Mouse (Mus musculus) mouse embryonic stem cell (cell line): ENCODE measurements around the gene Cd177.
"Not testable (repeated sequence)": the region's sequence is repeated elsewhere in the genome, so short reads cannot be mapped to it uniquely, and the experiment has no call there.

Source experiments
- in situ Hi-C, 2 experiments: fragments of 300-500 bp; cut with MboI; formaldehyde crosslinking; loops; 1 replicate in 1 of 2; 3 replicates in 1 of 2; pipeline ENCODE4 v1.14.3; 2019 to 2020; ENCODE audit warnings: low sequenced_read_pairs in 2 of 2, low pct_unique_long_range_greater_than_20kb in 1 of 2, mixed read lengths in 1 of 2; ENCODE audit not compliant: unreplicated experiment in 1 of 2

Gene Cd177

GRCm38 (mm10) chr7:24760211-24760610 lies at the start of gene Cd177:
TSS of gene Cd177 (minus strand) at chr7:24760311.
- in situ Hi-C loops = no loop called here

DNA sequence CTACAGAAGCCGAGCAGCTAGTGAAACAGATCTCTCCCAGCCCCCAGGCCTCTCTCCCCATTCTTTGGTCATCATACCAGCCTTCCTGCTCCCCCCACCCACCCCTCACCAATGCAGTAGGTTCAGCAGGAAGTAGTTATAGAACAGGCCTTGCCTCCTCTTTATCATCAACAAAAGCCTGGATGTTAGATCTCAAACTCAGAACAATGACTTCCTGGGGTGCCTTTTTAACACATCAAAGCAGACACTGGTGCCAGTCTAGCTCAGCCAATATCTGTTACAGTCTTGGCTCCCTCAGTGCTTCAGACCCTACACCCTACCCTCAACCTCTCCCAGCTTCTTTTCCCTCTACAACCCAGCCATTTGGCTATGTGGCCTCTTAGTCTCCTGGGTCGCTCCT lies 48.9 kb upstream of the Cd177 start:
- in situ Hi-C loops = no loop called here

DNA sequence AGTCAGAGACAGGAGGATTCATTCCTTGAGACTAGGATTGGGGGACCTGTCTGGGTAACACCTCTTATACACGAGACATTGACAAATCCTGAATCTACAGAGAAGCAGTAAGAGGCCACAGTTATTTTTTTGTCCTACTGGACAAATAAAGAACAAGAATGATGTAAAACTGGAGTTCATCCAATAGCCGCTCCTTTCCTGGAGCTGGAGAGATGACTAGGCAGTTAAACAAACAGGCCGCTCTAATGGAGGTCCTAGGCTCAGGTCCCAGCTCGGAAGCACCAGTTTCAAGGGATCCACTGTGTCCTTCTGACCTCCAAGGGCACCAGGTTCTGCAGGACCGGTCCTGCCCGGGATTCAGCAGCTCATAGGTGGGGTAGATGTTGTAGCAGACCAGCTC lies 44.7 kb upstream of the Cd177 start:
- in situ Hi-C loops = no loop called here

GRCm38 (mm10) chr7:24802149-24802767 lies 42.1 kb upstream of the Cd177 start:
- in situ Hi-C loops = no loop called here

DNA sequence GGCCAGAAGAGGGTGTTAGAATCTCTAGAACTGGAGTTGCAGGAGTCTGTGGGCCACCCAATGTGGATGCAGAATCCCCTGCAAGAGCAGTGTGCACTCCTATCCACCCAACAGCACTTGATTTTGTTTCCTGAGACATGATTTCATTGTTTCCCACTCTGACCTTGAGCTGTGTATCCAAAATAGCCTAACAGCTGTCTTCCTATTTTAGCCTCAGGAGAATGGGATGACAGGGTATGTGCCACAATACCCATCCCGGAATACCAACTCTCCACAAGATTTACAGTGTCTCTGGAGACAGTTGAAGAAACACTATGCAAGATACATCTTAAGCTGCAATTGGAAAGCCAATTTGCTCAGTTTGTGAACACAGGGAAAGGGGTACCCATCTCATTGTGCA lies 37.8 kb upstream of the Cd177 start:
- in situ Hi-C loops = no loop called here

GRCm38 (mm10) chr7:24776918-24777317 lies 16.8 kb upstream of the Cd177 start, which contains the start of gene Ceacam10:
TSS of gene Ceacam10 (plus strand) at chr7:24777206.
- in situ Hi-C loops = loop anchor here (5.0 to 10.0 kb wide), 2 partner anchors 698 to 700 kb away; partner anchors contain the start of gene Ceacam1 (in 2 of the 2)

- in situ Hi-C loops = loop anchor here (5.0 to 10.0 kb wide), 2 partner anchors 699 to 701 kb away; partner anchors contain the start of gene Ceacam1 (in 2 of the 2)
Observed at GRCm38 (mm10) chr7:24776145-24776544, 16.0 kb upstream of the Cd177 start.

GRCm38 (mm10) chr7:24773942-24774535 lies 13.9 kb upstream of the Cd177 start:
- in situ Hi-C loops = loop anchor here in 1 of 2 experiments (10.0 kb wide), 1 partner anchor 701 kb away; the partner anchor contains the start of gene Ceacam1

- in situ Hi-C loops = loop anchor here in 1 of 2 experiments (10.0 kb wide), 1 partner anchor 703 kb away; the partner anchor contains the start of gene Ceacam1
Observed at GRCm38 (mm10) chr7:24771361-24771760, 11.2 kb upstream of the Cd177 start.

GRCm38 (mm10) chr7:24762574-24762973 lies 2.5 kb upstream of the Cd177 start:
- in situ Hi-C loops = no loop called here

GRCm38 (mm10) chr7:24761161-24761560 lies 1.1 kb upstream of the Cd177 start:
- in situ Hi-C loops = no loop called here

- in situ Hi-C loops = no loop called here
Observed at GRCm38 (mm10) chr7:24758520-24758919, 1.6 kb downstream of the Cd177 start.

DNA sequence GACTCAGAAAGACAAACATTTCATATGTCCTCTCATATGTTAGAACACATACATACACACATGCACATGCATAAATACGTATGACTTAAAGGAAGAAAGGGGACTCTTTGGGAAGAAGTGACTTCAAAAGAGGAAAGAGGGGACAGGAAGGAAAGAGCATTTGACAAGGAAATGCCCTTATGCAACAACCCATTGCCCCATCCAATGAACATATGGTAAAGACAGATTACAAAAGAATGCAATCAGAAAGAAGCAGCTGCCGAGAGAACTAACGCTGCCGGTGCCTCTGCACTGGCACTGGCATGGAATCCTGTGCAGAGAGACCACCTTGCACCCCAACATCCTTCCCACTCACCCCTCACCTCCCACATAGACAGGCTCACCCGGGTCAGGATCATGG lies 6.6 kb downstream of the Cd177 start:
- in situ Hi-C loops = no loop called here

DNA sequence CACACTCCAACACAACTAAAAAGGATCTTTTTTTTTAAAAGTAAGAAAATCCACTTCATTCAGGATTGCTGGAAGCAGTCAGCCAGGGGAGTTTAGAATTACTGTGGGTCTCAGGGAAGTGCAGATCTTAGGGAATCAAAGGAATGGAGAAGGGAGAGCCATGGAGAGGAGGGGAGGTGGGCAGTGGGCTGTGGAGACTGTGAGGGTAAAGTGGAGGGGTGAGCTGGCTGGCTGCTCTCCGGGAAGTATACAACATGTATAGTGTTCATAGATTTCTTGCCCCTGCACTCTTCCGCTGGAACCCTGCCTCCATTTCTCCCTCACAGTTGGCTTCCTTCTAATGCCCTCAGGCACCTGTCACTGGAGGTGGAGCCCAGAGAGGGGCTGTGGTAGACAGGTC lies 8.5 kb downstream of the Cd177 start:
- in situ Hi-C loops = no loop called here

DNA sequence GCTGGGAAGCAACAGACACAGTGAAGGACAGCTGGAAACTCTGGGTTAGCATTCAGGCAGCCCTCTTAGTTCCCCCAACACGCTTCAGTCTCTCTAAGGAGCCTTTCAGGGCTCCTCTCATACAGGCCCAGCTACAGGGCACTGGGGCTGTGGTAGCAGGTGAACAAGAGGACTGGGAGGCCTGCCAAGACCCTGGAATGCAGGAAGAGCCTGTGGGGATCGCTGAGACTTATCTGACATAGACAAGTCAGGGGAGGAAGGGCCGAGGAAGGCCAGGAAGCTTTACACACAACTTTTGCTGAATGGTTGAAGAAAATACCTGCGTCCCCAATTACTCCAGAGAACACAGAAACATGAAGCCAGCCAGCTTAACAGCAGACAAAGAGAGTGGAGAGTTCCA lies 9.4 kb downstream of the Cd177 start:
- in situ Hi-C loops = no loop called here

- in situ Hi-C loops = no loop called here
Observed at GRCm38 (mm10) chr7:24735970-24736670, 24.0 kb downstream of the Cd177 start.

DNA sequence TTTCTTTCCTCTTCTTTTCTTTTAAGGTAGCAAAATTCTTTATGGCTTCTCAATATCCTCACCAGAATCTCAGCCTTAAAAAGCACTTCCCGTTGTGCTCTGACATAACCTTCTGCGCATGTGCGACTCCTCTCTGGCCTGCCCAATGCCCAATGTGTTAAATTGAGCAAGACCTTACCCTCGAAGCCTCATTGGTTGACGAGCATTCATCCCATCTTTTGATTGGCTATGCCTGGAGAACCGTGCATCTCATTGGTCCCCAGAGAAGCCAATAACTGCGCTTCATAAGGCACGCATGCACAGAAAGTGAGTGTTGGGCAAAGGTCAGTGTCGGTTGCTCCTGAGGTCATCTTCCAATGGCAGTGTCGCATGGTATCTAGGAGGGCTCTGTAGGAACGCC lies 33.3 kb downstream of the Cd177 start, which contains the start of gene Gm4763:
Gene Gm4763, minus strand, starts transcription at position 101 of the 400 bp plus-strand sequence.
- in situ Hi-C loops = not testable (repeated sequence)

DNA sequence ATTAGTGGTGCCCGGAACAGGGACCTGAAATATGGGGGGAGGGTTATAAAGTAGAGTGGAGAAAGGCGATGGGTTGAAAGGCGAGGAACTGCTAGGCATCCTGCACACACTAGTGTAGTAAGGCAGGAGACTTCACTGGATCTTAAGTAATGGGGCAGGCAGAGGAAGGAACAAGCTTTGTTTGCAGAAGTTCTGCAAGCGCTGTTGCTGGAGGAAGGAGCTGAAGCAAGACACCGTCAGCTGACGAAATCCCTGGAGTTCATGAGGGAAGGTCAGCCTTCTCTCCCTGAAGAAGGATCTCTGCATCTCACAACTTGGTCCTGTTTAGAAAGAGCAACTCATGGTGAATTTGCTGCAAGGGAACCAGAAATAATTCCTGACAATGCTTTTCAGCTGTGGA lies 45.1 kb downstream of the Cd177 start:
- in situ Hi-C loops = no loop called here

DNA sequence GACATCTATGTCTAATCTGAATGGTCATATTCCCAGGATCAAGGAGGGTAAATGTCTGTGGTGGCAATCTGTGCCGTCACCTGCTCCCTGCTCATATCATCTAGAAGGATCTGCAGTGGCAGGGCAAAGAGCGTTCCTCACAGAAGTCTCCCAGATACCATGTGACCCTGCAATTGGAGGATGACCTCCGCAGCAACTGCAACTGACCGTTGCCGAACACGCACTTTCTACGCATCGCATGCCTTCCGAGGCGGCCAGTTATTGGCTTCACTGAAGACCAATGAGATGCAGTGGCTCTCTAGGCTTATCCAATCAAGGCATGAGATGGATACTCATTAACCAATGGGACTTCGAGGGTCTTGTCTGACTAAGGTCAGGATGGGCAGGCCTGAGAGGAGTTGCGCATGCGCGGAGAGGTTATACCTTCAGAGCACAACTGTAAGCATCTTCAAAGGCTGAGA lies 51.2 kb downstream of the Cd177 start, which contains the start of gene BC049730:
Gene BC049730, plus strand, starts transcription at position 411 of the 461 bp plus-strand sequence.
- in situ Hi-C loops = no loop called here
